Mouse (Mus musculus) megakaryocyte, embryonic 14.5 days (primary cell): ENCODE measurements at regions not wholly inside any gene's neighbourhood (a gene's known extent, or its start where the extent isn't known, plus 50 kb on each side); places are given as distances from the start of the nearest gene placed in this dataset.

Experiments used
- H3K27me3 ChIP-seq: replicated peaks from 2 replicates; pipeline ENCODE3; 2012; ENCODE audit warnings: inconsistent platforms
- H3K36me3 ChIP-seq: replicated peaks from 2 replicates; pipeline ENCODE3; 2012; ENCODE audit warnings: low read length, inconsistent platforms, mixed read lengths
- H3K4me1 ChIP-seq: 2 replicates; pipeline ENCODE4 v1.6.1; 2012; ENCODE audit warnings: inconsistent platforms
- H3K4me3 ChIP-seq: replicated peaks from 2 replicates; pipeline ENCODE3; 2012; ENCODE audit warnings: moderate library complexity, mild to moderate bottlenecking, inconsistent platforms
- H3K9me3 ChIP-seq: 2 replicates; pipeline ENCODE4 v1.6.1; 2012; ENCODE audit warnings: inconsistent platforms
- FLI1 ChIP-seq: IDR thresholded peaks from 2 replicates; pipeline ENCODE4 v1.6.1; 2012; ENCODE audit warnings: low read length, inconsistent platforms, mixed read lengths
- GATA1 ChIP-seq: IDR thresholded peaks from 3 replicates; pipeline ENCODE4 v1.6.1; 2012; ENCODE audit warnings: mixed read lengths, low read length, inconsistent platforms, borderline replicate concordance

DNA sequence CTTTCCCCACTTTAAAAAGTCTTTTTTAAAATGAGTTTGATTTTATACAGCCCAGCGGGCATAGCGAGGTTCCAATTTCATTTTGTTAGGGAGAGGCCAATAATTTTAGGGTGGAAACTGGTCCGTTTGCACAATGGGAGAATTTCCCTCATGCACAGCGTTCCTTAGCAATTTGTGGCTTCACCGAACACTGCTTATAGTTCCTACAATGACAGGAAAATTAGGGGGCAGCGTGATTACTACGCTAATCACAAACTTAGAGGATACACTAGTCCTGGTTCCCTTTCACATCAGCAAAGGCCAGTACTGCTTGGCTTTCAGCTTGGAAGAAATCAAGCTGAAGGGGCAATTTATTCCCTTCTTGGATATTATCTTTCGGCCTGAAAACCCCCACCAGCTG lies 745.1 kb upstream of the Gm19410 start:
- no peaks in the 10 kb centered on the region for H3K27me3 ChIP-seq
- H3K4me3 ChIP-seq = no peak overlapping the region
- no peaks in the 10 kb centered on the region for H3K36me3 ChIP-seq
- H3K9me3 ChIP-seq = peaks cover 20% of the 10 kb centered on the region
- no peaks in the 10 kb centered on the region for H3K4me1 ChIP-seq
- TF ChIP-seq GATA1 (no peak), FLI1 (no peak)

DNA sequence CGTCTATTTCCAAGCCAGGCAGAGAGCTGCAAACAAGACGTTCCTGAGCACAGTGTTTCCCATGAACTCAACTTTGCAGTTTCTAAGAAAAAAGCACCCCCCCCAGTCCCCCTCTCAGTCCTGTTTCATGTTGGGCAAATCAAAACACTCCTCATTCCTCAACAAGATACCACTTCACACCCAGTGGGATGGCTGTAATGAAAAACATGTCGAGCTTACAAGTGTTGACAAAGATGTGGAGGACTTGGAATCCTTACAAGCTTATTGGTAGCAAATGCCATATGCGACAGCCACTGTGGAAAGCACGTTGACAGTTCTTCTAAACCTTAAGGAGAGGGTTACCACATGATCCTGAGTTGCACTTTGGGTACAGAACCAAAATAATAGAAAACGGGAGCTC lies 742.9 kb upstream of the Gm19410 start:
- Histone ChIP-seq H3K4me1 (no peaks in the 10 kb centered on the region), H3K27me3 (no peaks in the 10 kb centered on the region), H3K9me3 (peaks cover 14% of the 10 kb centered on the region), H3K4me3 (no peak overlapping the region), H3K36me3 (no peaks in the 10 kb centered on the region)
- TF ChIP-seq FLI1 = no peak
- no peak for TF ChIP-seq GATA1

DNA sequence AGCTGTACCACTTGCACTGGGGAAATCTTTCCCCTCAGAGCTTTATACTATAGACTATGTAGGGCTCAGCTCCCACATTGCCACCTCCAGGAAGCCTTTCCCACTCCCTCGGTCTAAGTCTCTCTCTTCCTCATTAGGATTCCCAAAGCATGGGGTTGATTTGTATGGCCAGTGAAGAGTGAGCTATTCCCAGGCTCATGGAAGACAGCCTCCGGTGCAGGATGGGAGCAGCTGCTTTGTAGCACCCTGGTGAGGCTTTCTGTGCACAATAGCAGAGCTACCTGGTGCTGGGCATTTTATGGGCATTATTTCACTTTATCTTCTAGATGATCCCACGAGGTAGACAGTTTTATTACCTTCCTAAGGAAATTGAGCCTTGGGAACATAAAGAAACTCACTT lies 717.8 kb upstream of the Gm19410 start:
- no peak overlapping the region for H3K4me3 ChIP-seq
- H3K4me1 ChIP-seq = no peaks in the 10 kb centered on the region
- TF ChIP-seq GATA1 (no peak), FLI1 (no peak)
- H3K9me3 ChIP-seq = 0 out of 2 replicates have a peak, but pooled peaks cover 2% of the 10 kb centered on the region
- peaks cover 8% of the 10 kb centered on the region for H3K27me3 ChIP-seq
- no peaks in the 10 kb centered on the region for H3K36me3 ChIP-seq

DNA sequence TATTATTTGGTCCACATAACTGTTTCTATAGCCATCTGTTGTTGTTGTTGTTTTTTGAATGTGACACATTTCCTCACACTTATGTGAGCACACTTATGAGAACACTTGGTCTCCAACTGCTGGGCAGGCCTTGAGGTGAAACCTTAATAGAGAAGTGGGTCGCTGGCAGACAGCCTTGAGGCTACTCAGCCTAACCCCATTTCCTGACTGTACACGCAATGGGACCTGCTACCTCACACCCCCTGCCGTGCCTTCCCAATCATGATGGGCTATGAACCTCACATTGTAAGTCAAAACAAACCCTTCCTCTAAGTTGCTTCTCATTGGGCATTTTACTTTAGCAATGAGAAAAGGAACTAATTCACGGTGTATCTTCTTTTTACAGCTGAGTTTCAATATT lies 712.1 kb upstream of the Gm19410 start:
- TF ChIP-seq FLI1 = no peak
- no peak for TF ChIP-seq GATA1
- Histone ChIP-seq H3K4me3 (no peak overlapping the region), H3K36me3 (no peaks in the 10 kb centered on the region), H3K4me1 (no peaks in the 10 kb centered on the region), H3K27me3 (no peaks in the 10 kb centered on the region), H3K9me3 (peaks cover 7% of the 10 kb centered on the region)

DNA sequence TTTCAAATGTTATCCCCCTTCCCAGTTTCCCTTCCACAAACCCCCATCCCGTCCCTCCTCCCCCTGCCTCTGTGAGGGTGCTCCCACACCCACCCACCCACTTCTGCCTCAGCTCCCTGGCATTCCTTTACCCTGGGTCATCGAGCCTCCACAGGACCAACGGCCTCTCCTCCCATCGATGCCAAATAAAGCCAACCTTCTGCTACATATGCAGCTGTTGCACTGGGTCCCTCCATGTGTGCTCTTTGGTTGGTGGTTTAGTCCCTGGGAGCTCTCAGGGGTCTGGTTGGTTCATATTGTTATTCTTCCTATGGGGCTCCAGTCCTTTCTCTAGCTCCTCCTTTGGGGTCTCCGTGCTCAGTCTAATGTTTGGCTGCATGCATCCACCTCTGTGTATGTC lies 704.5 kb upstream of the Gm19410 start:
- Histone ChIP-seq H3K36me3 (no peaks in the 10 kb centered on the region), H3K4me1 (no peaks in the 10 kb centered on the region), H3K27me3 (peaks cover 2% of the 10 kb centered on the region), H3K9me3 (peaks cover 24% of the 10 kb centered on the region), H3K4me3 (no peak overlapping the region)
- TF ChIP-seq GATA1 (no peak), FLI1 (no peak)

DNA sequence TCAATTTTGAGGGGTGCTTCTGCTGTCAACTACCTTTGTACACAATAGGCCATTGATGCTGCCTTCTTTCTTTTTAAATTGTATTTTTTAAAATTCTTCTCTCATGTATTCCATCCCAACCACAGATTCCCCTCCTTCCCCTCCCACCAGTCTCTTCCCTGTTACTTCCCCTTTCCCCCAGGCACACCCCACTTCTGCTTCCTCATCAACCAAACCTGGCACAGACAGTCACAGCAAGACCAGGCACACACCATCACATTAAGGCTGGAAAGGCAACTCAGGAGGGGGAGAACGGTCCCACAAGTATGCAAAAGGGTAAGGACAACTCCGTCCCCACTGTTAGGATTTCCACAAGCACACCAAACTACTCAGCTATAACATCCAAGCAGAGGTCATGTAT lies 697.4 kb upstream of the Gm19410 start:
- no peak for TF ChIP-seq FLI1
- TF ChIP-seq GATA1 = no peak
- H3K4me1 ChIP-seq = no peaks in the 10 kb centered on the region
- H3K4me3 ChIP-seq = no peak overlapping the region
- no peaks in the 10 kb centered on the region for H3K27me3 ChIP-seq
- no peaks in the 10 kb centered on the region for H3K36me3 ChIP-seq
- H3K9me3 ChIP-seq = peaks cover 16% of the 10 kb centered on the region; the same call in 1 of the 2 replicates

DNA sequence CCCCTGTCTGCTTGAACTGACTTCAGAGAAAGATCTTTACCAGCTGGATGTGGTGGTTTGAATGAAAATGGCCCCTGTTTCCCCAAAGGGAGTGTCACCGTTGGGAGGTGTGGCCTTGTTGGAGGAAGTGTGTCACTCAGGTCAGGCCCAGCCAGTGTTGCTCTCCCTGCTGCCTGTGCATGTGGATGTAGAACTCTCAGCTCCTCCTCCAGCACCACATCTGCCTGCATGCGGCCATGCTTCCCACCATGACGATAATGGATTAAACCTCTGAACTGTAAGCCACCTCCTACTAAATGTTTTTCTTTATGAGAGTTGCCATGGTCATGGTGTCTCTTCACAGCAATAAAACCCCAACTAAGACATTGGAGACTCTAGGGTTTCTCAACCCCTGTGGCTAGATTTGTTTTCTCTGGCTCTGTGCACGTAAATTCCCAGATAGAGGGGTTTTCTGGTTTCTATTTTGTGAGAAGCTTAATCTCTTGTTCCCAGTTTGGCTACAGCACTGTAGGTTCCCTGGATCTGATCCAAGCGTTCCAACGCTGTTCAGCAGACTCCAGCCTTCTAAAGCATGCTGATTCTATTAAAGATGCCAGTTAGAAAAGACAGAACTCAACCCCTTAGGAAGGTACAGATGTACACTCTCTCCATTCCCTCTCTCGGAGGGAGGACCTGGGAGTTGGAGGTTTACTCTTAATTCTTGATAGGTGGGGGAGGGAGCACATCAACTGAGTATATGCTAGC lies 695.2 kb upstream of the Gm19410 start:
- Histone ChIP-seq H3K9me3 (peaks cover 9% of the 10 kb centered on the region; the same call in 1 of the 2 replicates), H3K4me1 (no peaks in the 10 kb centered on the region), H3K4me3 (peak overlapping the region; percentile 48), H3K36me3 (no peaks in the 10 kb centered on the region), H3K27me3 (peaks cover 1% of the 10 kb centered on the region)
- TF ChIP-seq GATA1 (no peak), FLI1 (no peak)

DNA sequence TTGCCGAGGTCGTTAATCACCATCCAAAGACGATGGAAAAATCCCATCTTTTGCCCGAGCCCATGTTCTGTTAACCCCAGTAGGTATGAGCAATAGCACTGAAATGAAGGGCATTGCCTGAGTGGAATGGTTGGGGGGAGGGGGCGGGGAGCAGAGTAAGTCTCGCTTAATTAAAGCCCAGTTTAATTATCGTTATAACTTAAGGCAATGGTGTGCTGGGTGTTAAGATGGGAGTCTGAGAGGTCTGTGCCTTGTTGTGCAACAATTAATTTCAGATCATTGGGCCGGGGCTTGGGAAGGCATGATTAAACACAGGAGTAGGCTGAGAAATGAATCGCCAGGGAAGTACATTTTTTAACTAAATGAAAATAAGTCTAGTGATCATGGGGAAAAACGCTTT lies 689.6 kb upstream of the Gm19410 start:
- H3K9me3 ChIP-seq = no peaks in the 10 kb centered on the region
- no peak for TF ChIP-seq FLI1
- no peak for TF ChIP-seq GATA1
- H3K27me3 ChIP-seq = peaks cover 1% of the 10 kb centered on the region
- no peak overlapping the region for H3K4me3 ChIP-seq
- H3K36me3 ChIP-seq = no peaks in the 10 kb centered on the region
- no peaks in the 10 kb centered on the region for H3K4me1 ChIP-seq

DNA sequence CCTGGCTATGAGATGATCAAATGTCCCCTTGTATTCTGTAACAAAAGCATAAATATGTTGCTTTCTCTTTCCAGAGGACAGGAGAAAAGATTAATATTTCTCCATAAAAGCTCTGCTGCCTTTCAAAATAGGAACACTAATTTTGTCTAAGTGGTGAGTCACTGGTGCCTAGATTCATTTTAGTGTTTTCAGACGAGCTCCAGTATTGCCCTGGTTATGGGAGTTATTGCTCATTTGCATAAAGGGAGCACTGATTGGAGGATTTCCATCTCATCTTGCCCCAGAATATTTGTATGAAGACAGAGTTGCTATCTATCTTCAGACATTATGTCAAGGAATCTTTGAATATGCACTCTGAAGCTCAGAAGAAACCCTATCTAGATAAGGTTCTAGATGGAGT lies 682.4 kb upstream of the Gm19410 start:
- 0 out of 2 replicates have a peak, but pooled peaks cover 5% of the 10 kb centered on the region for H3K9me3 ChIP-seq
- TF ChIP-seq GATA1 (no peak), FLI1 (no peak)

DNA sequence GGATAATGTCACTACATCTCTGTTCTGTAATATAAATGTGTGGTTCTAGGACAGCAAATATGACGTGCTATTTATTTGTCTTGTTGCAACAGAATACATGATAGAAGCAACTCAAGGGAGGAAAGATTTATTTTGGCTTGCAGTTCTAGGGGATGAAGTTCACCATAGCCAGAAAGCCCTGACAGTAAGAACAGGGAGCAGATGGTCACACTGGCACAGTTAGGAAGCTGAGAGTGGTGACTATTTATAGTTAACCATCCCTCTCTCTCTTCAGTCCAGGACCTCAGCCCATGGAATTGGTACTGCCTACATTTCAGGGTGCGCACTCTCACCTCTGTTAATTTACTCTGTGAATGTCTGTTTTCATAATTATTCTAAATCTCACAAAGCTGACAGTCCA lies 678.5 kb upstream of the Gm19410 start:
- no peaks in the 10 kb centered on the region for H3K36me3 ChIP-seq
- no peak overlapping the region for H3K4me3 ChIP-seq
- peaks cover 2% of the 10 kb centered on the region for H3K27me3 ChIP-seq
- H3K4me1 ChIP-seq = no peaks in the 10 kb centered on the region
- H3K9me3 ChIP-seq = peaks cover 20% of the 10 kb centered on the region
- TF ChIP-seq GATA1 (no peak), FLI1 (no peak)

More for the DNA sequence above, 682.4 kb upstream of the Gm19410 start:
- Histone ChIP-seq H3K4me3 (no peak overlapping the region), H3K4me1 (no peaks in the 10 kb centered on the region), H3K27me3 (no peaks in the 10 kb centered on the region), H3K36me3 (no peaks in the 10 kb centered on the region)
